Mouse (Mus musculus): ENCODE results near the gene Rab3il1. TPM values are rescaled to one million over a fixed set of nuclear protein-coding genes. Genes with fewer than 3 reads are reported as not detected.

The Rab3il1 gene
- polyA plus RNA-seq, 1 experiment from 2014 or later, result 34.6 TPM

- 73% methylated on average over 3 of the region's 3 CpGs for WGBS
- ATAC-seq (ENCODE audit: low FRiP score, low TSS enrichment), result no peak
- peaks cover 59% of the 10 kb centered on the region for H3K36me3 ChIP-seq (ENCODE audit: insufficient read depth, low read length)
- no peaks in the 10 kb centered on the region for H3K4me1 ChIP-seq (ENCODE audit: insufficient read depth, low read length)
- H3K4me2 ChIP-seq (replicated peaks; ENCODE audit: low read depth, low read length), result no peak overlapping the region
- no peak overlapping the region for H3K27ac ChIP-seq (ENCODE audit: low read length)
- no peaks in the 10 kb centered on the region for H3K27me3 ChIP-seq (ENCODE audit: insufficient read depth, low read length)
- H3K9me3 ChIP-seq (ENCODE audit: low read length), result no peaks in the 10 kb centered on the region
- no peak overlapping the region for H3K9ac ChIP-seq (replicated peaks; ENCODE audit: low read length)
- H3K4me3 ChIP-seq (ENCODE audit: low read length), result no peak overlapping the region
Observed at GRCm38 (mm10) chr19:10082105-10082504, 80.6 kb downstream of the Rab3il1 start.

GRCm38 (mm10) chr19:10085454-10085853 is 84.0 kb downstream of the Rab3il1 start:
- whole genome bisulfite sequencing, result 80% methylated on average over 9 of the region's 9 CpGs
- no peaks in the 10 kb centered on the region for H3K27me3 ChIP-seq (ENCODE audit: insufficient read depth, low read length)
- H3K9ac ChIP-seq (replicated peaks; ENCODE audit: low read length), result no peak overlapping the region
- no peaks in the 10 kb centered on the region for H3K9me3 ChIP-seq (ENCODE audit: low read length)
- H3K4me1 ChIP-seq (ENCODE audit: insufficient read depth, low read length), result no peaks in the 10 kb centered on the region
- no peak overlapping the region for H3K4me3 ChIP-seq (ENCODE audit: low read length)
- no peak for ATAC-seq (ENCODE audit: low FRiP score, low TSS enrichment)
- H3K36me3 ChIP-seq (ENCODE audit: insufficient read depth, low read length), result peaks cover 66% of the 10 kb centered on the region
- H3K27ac ChIP-seq (ENCODE audit: low read length), result no peak overlapping the region
- no peak overlapping the region for H3K4me2 ChIP-seq (replicated peaks; ENCODE audit: low read depth, low read length)

- WGBS, result 94% methylated on average over 4 of the region's 4 CpGs
Observed at GRCm38 (mm10) chr19:10086976-10087375, 85.5 kb downstream of the Rab3il1 start.

More at GRCm38 (mm10) chr19:10086976-10087375, 85.5 kb downstream of the Rab3il1 start:
- no peak overlapping the region for H3K4me3 ChIP-seq (ENCODE audit: low read length)
- peaks cover 69% of the 10 kb centered on the region for H3K36me3 ChIP-seq (ENCODE audit: insufficient read depth, low read length)
- H3K4me1 ChIP-seq (ENCODE audit: insufficient read depth, low read length), result no peaks in the 10 kb centered on the region
- no peaks in the 10 kb centered on the region for H3K27me3 ChIP-seq (ENCODE audit: insufficient read depth, low read length)
- no peaks in the 10 kb centered on the region for H3K9me3 ChIP-seq (ENCODE audit: low read length)
- no peak overlapping the region for H3K4me2 ChIP-seq (replicated peaks; ENCODE audit: low read depth, low read length)
- H3K9ac ChIP-seq (replicated peaks; ENCODE audit: low read length), result no peak overlapping the region
- no peak for ATAC-seq (ENCODE audit: low FRiP score, low TSS enrichment)
- no peak overlapping the region for H3K27ac ChIP-seq (ENCODE audit: low read length)

Other genes starting within 250 kb of the Rab3il1 start
- gene Scgb2a2, start 154.1 kb upstream of the Rab3il1 start, polyA plus RNA-seq (2015; fragmentation: Nextera tagmentation; extraction: Ambion mirVana), result not detected in 2 replicates
- gene Incenp, start 102.1 kb upstream of the Rab3il1 start, polyA plus RNA-seq (2015; fragmentation: Nextera tagmentation; extraction: Ambion mirVana), result 99.9 and 106 TPM in 2 replicates
- 1,651 and 1,666 TPM in 2 replicates for gene Fth1, start 21.1 kb upstream of the Rab3il1 start, polyA plus RNA-seq (2015; fragmentation: Nextera tagmentation; extraction: Ambion mirVana)
- 1.4 and 1.9 TPM in 2 replicates for gene Best1, start within 50 bp of the Rab3il1 start, polyA plus RNA-seq (2015; fragmentation: Nextera tagmentation; extraction: Ambion mirVana)
- gene Fads3, start 39.9 kb downstream of the Rab3il1 start, polyA plus RNA-seq (2015; fragmentation: Nextera tagmentation; extraction: Ambion mirVana), result 30.1 and 36.5 TPM in 2 replicates
- 76.1 and 85.9 TPM in 2 replicates for gene Fads2, start 100.1 kb downstream of the Rab3il1 start, polyA plus RNA-seq (2015; fragmentation: Nextera tagmentation; extraction: Ambion mirVana)
- 95.4 and 100 TPM in 2 replicates for gene Fads1, start 181.2 kb downstream of the Rab3il1 start, polyA plus RNA-seq (2015; fragmentation: Nextera tagmentation; extraction: Ambion mirVana)
- gene Tmem258, start 202.3 kb downstream of the Rab3il1 start, polyA plus RNA-seq (2015; fragmentation: Nextera tagmentation; extraction: Ambion mirVana), result 430 and 433 TPM in 2 replicates
- gene Fen1, start 202.5 kb downstream of the Rab3il1 start, polyA plus RNA-seq (2015; fragmentation: Nextera tagmentation; extraction: Ambion mirVana), result 103 and 107 TPM in 2 replicates
- 3.9 and 4.2 TPM in 2 replicates for gene Myrf, start 239.1 kb downstream of the Rab3il1 start, polyA plus RNA-seq (2015; fragmentation: Nextera tagmentation; extraction: Ambion mirVana)